Mouse (Mus musculus) gastrocnemius, adult 8-10 months (tissue): ENCODE measurements at regions not wholly inside any gene's neighbourhood (a gene's known extent, or its start where the extent isn't known, plus 50 kb on each side); places are given as distances from the start of the nearest gene placed in this dataset.

Experiments
- DNase-seq, 2 experiments: peaks; one replicate each; pipeline ENCODE4 v3.0.0; 2022; ENCODE audit warnings: low spot score in 2 of 2

- no peak for DNase-seq
Measured at GRCm38 (mm10) chr17:85767201-85767862, 79.3 kb upstream of the Six2 start.

- DNase-seq = no peak
Measured at GRCm38 (mm10) chr17:85766556-85766955, 78.5 kb upstream of the Six2 start.

- DNase-seq = no peak
Measured at GRCm38 (mm10) chr17:85758581-85759098, 70.6 kb upstream of the Six2 start.

GRCm38 (mm10) chr17:85757647-85758046 lies 69.6 kb upstream of the Six2 start:
- DNase-seq = no peak

- no peak for DNase-seq
Measured at GRCm38 (mm10) chr17:85755557-85755956, 67.5 kb upstream of the Six2 start.

- no peak for DNase-seq
Measured at GRCm38 (mm10) chr17:85748649-85749081, 60.6 kb upstream of the Six2 start.

GRCm38 (mm10) chr17:85747976-85748648 lies 60.0 kb upstream of the Six2 start:
- no peak for DNase-seq
